Mouse (Mus musculus) lung, postnatal 0 days (tissue): ENCODE data around the gene Sned1.

Experiments
- CTCF ChIP-seq: IDR thresholded peaks from 2 replicates; pipeline ENCODE4 v1.5.1; 2016; ENCODE audit warnings: antibody characterized with exemption, mild to moderate bottlenecking
- EP300 ChIP-seq: IDR thresholded peaks from 2 replicates; pipeline ENCODE4 v1.6.1; 2016; ENCODE audit warnings: antibody characterized with exemption, mild to moderate bottlenecking, control low read depth

GRCm38 (mm10) chr1:93210213-93210641, 25.4 kb upstream of the Sned1 start:
- TF ChIP-seq CTCF (peak; percentile 31; the same call in 1 of the 2 replicates), EP300 (no peak)
